Mouse (Mus musculus) adrenal gland, postnatal 4 days (tissue): Measurements from ENCODE around the gene Syt5. TPM values are rescaled to one million over a fixed set of nuclear protein-coding genes. Genes with fewer than 3 reads are reported as not detected.

Source experiments
- DNase-seq, 2 experiments: peaks; one replicate each; pipeline ENCODE4 v3.0.0; 2021 to 2022; ENCODE audit warnings: low spot score in 2 of 2, mixed read lengths in 2 of 2
- total RNA-seq, 2 experiments: library from RNA; stranded (reverse); gene quantifications; 2 replicates each; pipeline ENCODE4 v1.2.3; 2021

Gene Syt5
- total RNA-seq, 2 experiments from 2014 or later, result 16.8 to 18.2 TPM

- no peak for DNase-seq
These were observed 23.9 kb downstream of the Syt5 start for GRCm38 (mm10) chr7:4523205-4524130.

- DNase-seq, result no peak
These were observed 25.0 kb downstream of the Syt5 start for GRCm38 (mm10) chr7:4522292-4522691.

GRCm38 (mm10) chr7:4521231-4522003, 25.9 kb downstream of the Syt5 start:
- DNase-seq, result no peak

- DNase-seq, result no peak
These were observed 28.9 kb downstream of the Syt5 start for GRCm38 (mm10) chr7:4518487-4518886.

GRCm38 (mm10) chr7:4516332-4517050, 30.9 kb downstream of the Syt5 start, which contains the start of gene Tnnt1:
Tnnt1 (minus strand) TSS chr7:4516382.
- no peak for DNase-seq

GRCm38 (mm10) chr7:4515853-4516252, 31.5 kb downstream of the Syt5 start:
- no peak for DNase-seq

GRCm38 (mm10) chr7:4513829-4514712, 33.3 kb downstream of the Syt5 start:
- DNase-seq, result no peak

- no peak for DNase-seq
These were observed 34.1 kb downstream of the Syt5 start for GRCm38 (mm10) chr7:4513236-4513635.

- DNase-seq, result no peak
These were observed 35.7 kb downstream of the Syt5 start for GRCm38 (mm10) chr7:4511489-4512224.

GRCm38 (mm10) chr7:4509863-4510608, 37.3 kb downstream of the Syt5 start:
- DNase-seq, result peak; percentile 40

GRCm38 (mm10) chr7:4508739-4509116, 38.6 kb downstream of the Syt5 start:
- DNase-seq, result no peak

- DNase-seq, result no peak
These were observed 39.1 kb downstream of the Syt5 start for GRCm38 (mm10) chr7:4508062-4508738.

- DNase-seq, result no peak
These were observed 40.1 kb downstream of the Syt5 start for GRCm38 (mm10) chr7:4507220-4507619.

GRCm38 (mm10) chr7:4504646-4505435, 42.5 kb downstream of the Syt5 start:
- DNase-seq, result no peak

- DNase-seq, result no peak
These were observed 43.5 kb downstream of the Syt5 start for GRCm38 (mm10) chr7:4503858-4504257.

- no peak for DNase-seq
These were observed 44.2 kb downstream of the Syt5 start for GRCm38 (mm10) chr7:4503100-4503499.

- no peak for DNase-seq
These were observed 44.8 kb downstream of the Syt5 start for GRCm38 (mm10) chr7:4502421-4503090.
